Mouse (Mus musculus) left cerebral cortex, postnatal 36 days (tissue): ENCODE data around the gene Ankrd66. TPM values are rescaled to one million over a fixed set of nuclear protein-coding genes. Genes with fewer than 3 reads are reported as not detected.

Experiments
- DNase-seq, 2 experiments: peaks; one replicate each; pipeline ENCODE4 v3.0.0; 2021 to 2022; ENCODE audit warnings: low spot score in 2 of 2, mixed read lengths in 1 of 2
- intact Hi-C: fragments of 180-260 bp; cut with DNase I; formaldehyde crosslinking; loops from one replicate; pipeline ENCODE4 v1.15.1; 2025
- total RNA-seq, 2 experiments: library from RNA; stranded (reverse); gene quantifications; 2 replicates each; pipeline ENCODE4 v1.2.3; 2021

Gene Ankrd66
- total RNA-seq, 2 experiments from 2014 or later = 0.32 TPM; not detected in 1

DNA sequence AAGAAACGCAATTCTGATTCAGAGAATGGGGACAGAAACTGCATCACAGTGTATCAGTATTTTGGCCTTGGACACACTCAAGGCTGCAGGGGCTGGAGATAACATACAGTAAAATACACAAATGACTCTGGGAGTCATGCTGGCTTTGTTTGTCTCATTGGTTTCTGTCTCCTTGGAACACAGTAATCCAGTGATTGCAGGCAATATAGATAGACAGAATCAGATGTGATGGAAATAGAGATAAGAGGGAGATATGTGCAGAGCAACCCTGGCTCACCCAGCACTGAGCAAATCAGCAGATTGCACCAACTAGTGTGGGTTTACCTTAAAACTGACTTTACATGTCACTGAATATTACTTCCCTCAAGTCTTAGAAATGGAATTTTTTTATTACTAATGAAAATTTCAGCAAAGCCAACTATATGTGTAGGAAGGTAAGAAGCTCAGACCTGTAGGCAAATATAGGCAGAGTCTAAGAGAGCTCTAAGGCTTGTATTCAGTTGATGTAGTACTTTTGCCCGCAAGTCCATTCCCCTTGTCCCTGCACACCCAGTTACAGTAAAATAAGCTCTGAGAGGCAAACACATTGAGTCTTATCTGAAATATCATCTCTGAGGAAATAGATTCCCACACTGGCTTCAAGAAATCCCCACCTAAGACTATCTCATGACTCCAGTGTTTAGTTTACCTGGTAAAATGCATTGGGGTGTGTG is 54.8 kb downstream of the Ankrd66 start:
- no peak for DNase-seq
- intact Hi-C loops = no loop called here

DNA sequence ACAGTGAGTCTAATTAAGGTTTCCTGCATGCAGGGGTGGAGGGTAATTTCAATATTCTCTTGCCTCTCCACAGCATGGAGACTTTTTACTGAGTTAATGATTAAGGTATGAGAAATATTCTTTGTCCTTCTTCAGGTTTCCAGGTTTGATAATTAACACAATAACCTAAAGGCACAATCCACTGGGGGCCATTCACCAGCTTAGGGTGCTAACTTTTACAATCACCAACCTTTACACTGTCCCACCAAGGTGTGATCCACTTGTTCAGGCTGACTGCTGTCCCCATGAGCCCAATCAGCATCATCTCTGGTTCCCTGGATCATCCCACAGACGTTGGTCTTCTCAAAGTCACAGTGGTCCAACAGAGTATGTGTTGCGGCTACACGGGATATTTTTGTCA is 57.5 kb downstream of the Ankrd66 start:
- DNase-seq = no peak
- intact Hi-C loops = no loop called here

Other genes with a start within 250 kb of the Ankrd66 start
- 10 to 100 TPM; 26.4 to 30.3 TPM for gene Adgrf5, start 183.2 kb downstream of the Ankrd66 start, total RNA-seq
- not detected for gene Mep1a, start 40.8 kb downstream of the Ankrd66 start, total RNA-seq
- gene Pla2g7, start 24.5 kb upstream of the Ankrd66 start, total RNA-seq = 10 to 100 TPM; 72.1 to 86.8 TPM
- gene Tdrd6, start 86.7 kb upstream of the Ankrd66 start, total RNA-seq = under 1 TPM; 0.29 to 0.49 TPM
- gene Slc25a27, start 123.6 kb upstream of the Ankrd66 start, total RNA-seq = 10 to 100 TPM; 37.5 to 55.3 TPM
- 1 to 10 TPM; 2.2 to 2.3 TPM for gene Cyp39a1, start 123.8 kb upstream of the Ankrd66 start, total RNA-seq